Mouse (Mus musculus): ENCODE measurements around the gene Ehbp1l1.

The Ehbp1l1 gene

DNA sequence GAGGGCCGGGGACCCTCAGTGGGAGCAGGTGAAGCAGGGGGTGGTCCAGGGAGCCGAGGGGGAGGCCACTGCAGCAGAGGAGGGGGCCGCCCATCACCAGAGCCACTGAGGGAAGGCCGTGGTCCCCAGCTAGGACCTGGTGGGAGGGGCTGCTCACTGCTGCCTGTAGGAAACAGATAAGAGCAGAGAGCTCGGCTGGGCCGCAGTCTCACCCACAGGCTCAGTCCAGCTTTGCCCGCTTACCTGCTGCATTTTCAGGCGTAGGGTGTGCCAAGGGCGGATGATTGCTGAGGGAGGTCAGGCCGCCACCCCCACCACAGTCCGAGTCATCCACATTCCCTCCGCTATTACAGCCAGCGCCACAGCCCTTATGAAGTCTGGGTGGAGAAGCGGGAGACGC lies 60.7 kb downstream of the Ehbp1l1 start:
- DNase-seq, result no peak

DNA sequence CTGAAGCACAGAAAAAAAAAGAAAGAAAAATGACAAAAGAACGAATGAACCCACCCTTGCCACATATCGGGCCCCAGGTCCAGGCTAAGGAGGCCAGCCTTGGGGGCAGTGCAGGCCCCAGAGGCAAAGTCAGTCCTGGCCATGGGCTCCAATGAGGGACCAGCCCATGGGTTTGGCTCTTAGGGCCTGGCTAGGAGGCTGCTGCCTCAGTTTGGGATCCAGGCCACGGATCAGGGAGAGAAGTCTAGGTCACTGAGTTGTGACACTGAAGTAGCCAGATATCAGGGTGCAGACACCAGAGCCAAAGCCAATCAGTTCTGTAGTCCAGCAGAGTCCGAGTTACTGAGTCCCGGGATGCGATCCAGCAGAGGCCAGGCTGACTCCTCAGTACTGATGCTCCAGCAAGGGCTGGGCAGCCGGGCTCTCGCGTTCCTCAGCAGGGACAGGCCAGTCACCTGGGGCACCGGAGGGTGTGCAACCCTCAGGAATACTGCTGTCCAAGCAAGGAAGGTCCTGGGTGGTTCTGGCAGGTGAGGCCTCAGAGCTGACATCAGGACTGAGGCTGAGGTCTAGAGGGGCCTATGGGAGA lies 61.4 kb downstream of the Ehbp1l1 start:
- DNase-seq, result no peak

DNA sequence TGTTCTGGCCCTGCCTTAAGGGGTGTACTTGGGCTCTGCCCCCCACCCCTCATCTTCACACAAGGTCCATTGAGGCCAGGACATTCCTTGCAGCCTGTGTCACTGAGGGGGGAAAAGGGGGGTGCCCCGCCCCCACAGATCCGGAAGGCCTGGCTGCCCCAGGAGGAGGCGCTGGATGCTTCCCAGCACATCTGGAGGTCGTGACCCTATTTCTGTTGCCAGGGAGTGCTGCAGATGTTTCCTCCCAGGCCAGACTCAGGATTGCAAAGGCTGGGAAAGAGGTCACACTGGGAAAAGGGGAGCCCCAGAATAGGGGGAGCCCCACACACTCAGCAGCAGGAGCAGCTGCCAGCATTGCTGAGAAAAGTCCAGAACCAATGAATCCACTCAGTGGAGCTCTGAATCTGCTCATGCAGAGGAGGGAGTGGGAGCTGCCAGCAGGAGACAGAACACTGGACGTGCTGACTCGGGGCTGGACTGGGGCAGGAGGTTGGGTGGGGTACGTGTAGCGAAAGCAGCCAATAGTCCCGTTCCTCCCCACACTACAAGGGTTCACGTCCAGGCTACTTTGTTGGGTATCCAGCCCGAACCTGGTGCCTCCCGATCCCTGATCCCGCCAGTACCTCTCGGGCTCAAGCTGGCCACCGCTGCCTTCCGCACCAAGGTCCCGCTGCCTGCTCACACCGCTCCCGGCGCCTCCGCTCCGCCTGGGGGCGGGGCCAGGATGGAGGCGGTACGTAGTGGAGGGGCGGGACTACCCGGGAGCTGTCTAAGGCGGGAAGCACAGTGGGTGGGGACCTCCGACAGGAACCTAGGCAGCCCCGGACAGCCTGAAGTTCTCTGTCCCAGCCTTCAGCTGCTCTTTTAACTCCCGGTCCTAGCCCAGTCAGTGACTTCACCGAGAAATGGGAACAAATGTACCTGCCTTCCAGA lies 62.9 kb downstream of the Ehbp1l1 start, which contains the start of gene Sipa1:
Sipa1 (minus strand) TSS at position 727 of the 933 bp plus-strand sequence.
- DNase-seq, result peak; percentile 94

DNA sequence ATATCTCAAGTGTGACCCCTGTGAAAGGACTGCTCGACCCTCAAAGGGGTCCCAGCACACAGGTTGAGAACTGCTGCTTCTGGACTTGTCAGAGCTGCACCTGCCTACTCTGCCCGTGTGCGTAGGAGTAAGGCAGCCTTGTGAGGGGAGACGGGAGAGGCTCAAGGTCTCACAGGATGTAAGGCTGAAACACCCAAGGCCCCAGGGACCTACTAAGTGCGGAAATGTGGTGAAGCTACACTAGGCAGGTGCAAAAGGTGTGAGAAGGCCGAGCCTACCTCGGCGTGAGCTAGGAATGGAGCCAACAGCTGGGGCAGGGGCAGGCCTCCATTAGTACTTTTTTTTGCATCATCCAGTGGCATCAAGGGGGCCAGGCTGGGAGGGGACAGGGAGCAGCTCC lies 63.8 kb downstream of the Ehbp1l1 start:
- no peak for DNase-seq

DNA sequence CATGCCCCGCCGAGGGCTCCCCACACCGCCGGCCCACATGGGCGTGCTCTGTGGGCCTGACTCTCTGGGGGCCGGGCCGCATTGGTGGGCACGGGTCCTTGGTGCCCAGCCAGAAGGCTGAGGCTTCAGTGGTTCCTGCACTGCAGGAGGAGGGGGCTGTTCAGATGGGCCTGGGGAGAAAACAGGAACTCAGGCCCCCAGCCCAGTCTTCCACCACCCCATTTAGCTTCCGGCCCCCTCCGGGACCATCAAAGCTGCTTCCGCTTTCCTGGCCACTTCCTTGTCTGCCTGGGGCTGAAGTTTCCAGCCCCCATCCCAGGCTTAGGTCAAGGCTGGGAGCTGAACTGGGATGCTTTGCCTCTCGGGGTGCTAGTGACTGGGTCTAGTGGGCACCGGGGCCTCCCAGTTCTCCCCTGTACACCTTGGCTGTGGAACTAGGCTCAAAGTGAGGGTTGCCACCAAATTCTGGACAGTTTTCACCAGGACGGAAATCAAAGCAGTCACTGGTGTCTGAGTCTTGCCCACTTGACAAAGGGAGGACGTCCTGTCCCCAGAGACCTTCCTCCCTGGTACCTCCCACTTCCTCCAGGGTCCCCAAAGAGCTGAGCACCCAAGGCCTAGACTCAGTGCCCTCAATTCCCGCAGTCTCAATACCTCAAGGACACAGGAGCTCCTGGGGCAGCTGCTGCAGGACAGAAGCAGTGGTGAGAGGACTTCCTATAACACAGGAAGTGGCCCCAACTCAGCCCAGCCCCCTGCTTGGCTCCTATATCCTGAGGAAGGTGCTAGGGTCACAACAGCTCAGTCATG lies 65.0 kb downstream of the Ehbp1l1 start:
- no peak for DNase-seq
